Mouse (Mus musculus): ENCODE measurements around the gene Nfkbid.

Nfkbid gene

DNA sequence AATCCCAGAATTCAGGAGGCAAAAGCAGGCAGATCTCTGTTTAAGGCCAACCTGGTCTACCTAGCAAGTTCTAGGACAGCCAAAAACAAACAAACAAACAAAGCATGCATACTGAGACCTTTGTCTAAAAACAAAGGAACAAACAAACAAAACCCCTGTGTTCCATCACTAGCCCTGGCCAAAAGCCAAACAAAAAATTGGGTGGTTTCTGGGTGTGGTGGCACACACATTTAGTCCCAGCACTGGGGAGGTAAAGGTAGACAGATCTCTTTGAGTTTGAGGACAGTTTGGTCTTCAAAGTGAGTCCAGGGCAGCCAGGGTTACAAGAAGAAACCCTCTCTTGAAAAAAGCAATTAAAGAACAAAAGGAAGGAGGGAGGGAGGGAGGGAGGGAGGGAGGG lies 7.8 kb downstream of the Nfkbid start:
- DNase-seq (ENCODE audit: low spot score in 2 of 2) = no peak

DNA sequence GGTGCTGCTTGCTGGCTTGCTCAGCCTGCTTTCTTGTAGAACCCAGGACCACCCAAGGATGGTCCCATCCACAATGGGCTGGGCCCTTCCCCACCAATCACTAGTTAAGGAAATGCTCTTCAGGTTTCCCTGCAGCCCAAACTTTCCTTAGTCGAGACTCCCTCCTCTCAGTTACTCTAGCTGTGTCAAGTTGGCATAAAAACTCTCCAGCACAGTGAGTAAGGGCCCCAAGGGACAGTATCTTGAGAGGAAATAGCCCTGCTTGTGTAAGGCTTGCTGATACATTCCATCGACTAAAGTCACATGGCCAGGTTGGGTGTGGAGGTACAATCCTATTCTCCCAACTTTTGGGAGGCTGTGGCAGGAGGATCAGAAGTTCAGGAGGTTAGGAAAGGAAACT lies 8.7 kb downstream of the Nfkbid start:
- DNase-seq (ENCODE audit: low spot score in 2 of 2) = no peak

DNA sequence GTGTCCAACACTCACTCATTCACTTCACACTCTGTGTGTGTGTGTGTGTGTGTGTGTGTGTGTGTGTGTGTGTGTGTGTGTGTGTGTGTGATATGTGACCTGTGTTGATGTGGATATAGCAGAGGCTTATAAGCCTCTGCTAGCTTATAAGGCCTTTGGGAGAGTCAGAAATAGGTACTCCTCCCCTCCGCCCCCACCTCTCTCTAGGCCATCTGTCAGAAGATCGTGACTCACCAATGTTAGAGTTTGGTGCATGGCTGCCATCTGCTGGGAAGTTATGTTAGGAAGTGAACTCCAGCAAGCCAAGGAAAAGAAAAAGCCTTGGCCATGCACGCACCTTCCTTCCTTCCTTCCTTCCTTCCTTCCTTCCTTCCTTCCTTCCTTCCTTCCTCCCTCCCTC lies 10.3 kb downstream of the Nfkbid start:
- DNase-seq (ENCODE audit: low spot score in 2 of 2) = peak; percentile 75 to 93

DNA sequence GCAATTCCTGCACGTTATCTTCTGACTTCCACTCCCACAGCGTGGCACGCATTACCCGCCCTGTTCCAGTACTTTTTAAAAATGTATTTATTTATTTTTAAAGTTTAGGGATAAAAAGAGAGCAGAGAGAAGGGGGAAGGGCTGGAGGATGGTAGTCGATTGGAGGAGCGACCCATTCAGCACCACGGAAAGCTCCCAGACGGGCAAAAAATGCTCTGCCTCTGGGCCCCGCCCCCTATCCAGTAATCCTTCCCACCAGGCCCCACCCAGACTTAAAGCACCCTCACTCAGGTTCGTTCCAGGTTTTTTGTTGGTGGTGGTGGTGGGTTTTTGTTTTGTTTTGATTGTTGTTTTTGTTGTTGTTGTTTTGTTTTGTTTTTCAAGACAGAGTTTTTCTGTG lies 12.7 kb downstream of the Nfkbid start:
- DNase-seq (ENCODE audit: low spot score in 2 of 2) = no peak

DNA sequence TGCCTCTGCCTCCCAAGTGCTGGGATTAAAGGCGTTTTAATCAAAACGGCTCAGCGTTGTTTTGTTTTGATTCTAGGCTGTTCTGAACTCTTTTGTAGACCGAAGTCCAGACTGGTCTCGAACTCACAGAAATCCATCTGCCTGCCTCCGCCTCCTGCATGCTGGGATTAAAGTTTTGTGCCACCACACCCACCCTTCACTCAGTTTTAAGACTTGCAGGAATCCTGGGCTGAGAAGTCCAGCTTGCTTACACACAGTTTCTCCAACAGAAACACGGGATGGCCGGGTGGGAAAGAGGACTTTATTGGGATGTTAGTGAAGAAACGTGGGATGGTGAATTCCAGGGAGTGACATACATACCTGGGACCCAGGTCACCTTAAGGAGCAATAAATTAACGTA lies 13.2 kb downstream of the Nfkbid start:
- DNase-seq (ENCODE audit: low spot score in 2 of 2) = no peak

DNA sequence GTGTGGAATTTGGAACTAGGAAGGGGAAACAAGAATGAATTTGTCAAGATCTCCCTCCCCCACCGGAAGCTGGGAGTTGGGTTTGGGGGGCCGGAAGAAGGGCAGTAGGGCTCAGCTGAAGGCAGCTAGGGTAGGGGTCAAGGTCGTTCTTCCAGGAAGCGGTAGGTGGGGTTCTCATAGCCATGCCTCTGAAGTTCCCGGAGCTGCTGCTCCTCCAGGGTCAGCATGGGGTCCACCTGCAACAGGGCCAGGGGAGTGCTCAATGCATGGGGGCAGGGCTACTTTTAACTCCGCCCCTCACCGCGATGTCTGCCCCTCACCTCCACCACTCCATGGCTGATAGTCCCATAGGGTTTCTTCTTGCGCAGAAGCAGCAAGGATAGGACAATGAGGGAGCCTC lies 13.6 kb downstream of the Nfkbid start:
- DNase-seq (ENCODE audit: low spot score in 2 of 2) = no peak

DNA sequence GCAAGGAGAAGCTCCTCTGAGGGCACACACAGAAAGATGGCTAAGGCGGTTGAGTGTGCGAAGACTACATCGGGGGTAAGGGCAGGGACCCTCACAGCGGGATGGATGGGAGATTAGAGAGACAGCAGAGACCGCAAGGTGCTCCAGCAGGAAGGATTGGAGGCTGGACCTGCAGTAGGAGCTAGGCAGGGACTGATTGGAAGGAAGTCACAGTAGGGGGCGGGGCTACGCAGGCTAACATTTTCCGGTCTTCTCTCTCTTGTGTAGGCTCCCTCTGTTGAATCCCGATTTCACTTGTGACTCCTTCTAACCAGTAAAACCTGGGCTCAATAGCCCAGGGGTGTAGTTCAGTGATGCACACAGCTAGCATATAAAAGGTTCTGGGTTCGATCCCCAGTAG lies 15.3 kb downstream of the Nfkbid start:
- no peak for DNase-seq (ENCODE audit: low spot score in 2 of 2)

DNA sequence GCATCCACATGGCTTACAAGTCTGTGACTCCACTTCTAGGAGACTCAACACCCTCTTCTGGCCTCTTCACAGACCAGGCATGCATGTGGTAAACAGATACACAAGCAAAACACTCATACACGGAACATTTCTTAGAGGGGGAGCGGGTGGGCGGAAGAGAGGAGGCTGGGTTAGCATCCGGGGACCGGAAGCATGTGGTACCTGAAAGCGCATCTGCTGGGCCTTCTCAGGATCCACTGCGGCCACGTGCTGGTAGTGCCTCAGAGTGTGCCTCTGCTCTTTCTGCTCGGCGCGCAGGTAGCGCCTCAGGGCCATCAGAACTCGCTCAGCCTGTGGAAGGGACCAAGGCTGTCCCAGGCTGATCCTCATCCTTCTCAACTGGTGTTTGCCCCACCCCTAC lies 18.2 kb downstream of the Nfkbid start:
- no peak for DNase-seq (ENCODE audit: low spot score in 2 of 2)

DNA sequence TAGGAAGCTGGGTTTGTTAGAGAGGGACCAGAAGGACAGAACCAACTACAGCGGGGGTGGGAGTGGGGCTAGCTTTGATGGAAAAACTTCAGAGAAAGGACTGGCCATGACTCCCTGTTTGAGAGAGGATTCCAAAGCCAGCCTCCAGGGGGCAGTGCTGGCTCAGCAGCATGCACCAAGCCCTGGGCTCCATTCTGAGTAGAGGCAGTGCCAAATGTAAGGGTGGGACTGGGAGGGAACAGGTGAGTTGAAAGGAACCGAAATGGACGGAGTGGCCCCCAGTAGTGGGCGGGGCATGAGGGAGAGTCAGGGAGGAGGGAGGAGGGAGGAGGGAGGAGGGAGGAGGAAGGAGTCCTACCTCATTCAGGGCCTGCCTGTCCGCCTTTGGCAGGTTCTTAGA lies 19.2 kb downstream of the Nfkbid start:
- DNase-seq (ENCODE audit: low spot score in 2 of 2) = peak in 1 of 2 experiments; percentile 59

DNA sequence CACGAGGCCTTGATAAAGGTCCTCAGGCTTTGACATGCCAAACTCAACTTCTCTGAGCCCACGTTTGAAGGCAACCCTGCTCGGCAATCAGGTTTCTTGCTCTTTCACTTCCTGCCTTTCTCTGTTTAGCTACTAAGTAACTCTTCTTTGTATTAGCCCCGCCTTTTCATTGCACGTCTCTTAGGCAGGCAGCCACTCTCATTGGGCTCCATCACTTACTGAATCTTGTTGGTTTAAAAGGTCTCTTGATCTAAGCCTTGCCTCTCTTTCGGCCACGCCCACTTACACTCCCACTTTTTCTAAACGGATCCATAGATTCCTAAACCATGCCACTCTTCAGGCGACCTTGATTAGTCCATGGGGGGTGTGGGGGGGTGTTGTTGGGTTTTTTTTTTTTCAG lies 22.2 kb downstream of the Nfkbid start:
- DNase-seq (ENCODE audit: low spot score in 2 of 2) = no peak

DNA sequence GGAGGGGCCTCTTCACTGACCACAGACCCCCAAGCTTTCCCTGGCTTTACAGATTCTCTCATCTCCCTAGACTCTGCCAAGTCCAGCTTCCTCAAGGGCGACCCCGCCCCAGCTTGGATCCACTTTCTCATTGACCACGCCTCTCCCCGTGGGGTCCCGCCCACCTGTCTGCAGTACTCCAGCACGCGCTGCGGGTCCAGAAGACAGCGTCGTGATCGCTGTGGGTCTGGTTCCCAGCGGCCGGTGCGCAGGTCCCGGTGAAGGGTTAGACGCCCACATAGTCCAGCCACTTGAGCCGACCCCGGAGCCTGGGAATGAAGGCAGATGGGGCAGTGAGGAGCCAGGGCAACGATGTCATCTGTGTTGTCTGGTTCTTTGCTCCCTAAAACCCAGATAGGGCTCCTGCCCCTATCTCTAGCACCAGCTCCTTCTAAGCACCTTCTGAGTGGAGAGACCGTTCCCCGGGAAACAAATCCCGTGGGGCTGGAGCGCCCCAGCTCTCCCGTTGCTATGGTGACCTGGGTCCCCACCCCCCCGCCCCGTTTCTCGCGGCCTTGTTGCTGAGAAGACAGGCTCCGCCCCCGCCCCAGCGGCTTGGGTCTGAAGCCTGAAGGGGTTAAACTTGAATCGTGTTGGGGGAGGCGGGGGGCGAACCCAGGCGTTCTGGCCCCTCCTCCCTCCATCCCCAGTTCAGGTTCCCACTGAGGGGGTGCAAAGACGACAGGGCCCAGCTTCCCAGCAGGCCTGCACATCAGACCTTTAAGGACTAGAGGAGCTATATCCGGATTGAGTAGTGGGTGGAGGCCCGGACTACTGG lies 22.8 kb downstream of the Nfkbid start:
- peak in 1 of 2 experiments; percentile 80 for DNase-seq (ENCODE audit: low spot score in 2 of 2)

DNA sequence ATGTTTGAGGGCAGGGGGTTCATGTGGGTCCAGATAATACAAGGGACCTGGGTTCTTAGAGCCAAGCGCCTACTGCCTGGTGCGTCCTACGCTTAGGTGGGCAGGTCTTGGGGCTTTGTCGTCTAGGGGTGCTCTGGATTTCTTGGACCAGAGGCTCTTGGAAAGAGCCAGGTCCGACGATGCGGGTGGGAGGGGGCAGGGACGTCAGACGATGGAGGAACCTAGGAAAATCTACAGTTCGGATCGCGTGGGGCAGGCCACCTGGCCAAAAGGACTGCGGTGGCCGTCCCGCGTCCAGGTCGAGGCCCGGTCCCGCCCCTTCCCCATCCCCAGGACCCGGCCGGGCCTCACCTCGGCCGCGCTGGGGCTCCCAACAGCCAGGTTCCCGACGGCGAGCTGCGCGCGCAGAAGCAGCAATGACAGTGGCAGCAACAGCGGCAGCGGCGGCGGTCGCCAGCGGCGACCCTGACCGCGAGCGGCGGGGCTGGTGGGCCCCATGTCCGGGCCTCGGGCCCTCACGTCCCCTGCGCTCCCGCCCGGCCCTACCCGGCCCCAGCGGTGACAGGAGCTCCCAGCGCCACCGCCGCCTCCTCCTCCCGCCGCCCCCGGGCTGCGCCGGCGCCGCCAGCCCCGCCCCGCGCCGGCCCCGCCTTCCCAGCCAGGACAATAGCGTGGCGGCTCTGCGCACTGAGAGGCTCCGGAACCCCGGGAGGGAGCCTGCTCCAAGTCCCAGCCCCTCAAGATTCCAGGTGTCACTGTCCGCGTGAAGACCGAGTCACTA lies 23.6 kb downstream of the Nfkbid start, which contains the start of gene Aplp1:
TSS of gene Aplp1 (minus strand) at position 565 of the 781 bp plus-strand sequence.
- peak in 1 of 2 experiments; percentile 81 for DNase-seq (ENCODE audit: low spot score in 2 of 2)

DNA sequence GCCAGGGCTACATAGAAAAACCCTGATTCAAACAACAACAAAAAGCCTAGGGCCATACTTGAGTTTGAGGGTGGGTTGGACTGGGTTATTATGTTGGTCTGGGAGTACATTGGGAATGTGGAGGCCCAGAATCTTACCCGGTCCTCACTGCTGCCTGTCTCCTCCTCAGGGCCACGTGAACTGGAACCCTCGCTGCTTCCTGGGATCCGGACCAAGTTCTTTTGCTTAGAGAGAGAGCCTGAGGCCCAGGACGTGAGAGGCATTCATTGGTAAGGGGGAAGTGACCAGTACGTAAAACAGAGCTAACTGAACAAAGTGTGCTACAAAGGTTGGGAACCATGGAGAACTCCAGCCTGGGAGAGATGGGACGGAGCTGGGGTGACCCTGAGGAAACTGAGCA lies 28.7 kb downstream of the Nfkbid start:
- no peak for DNase-seq (ENCODE audit: low spot score in 2 of 2)

DNA sequence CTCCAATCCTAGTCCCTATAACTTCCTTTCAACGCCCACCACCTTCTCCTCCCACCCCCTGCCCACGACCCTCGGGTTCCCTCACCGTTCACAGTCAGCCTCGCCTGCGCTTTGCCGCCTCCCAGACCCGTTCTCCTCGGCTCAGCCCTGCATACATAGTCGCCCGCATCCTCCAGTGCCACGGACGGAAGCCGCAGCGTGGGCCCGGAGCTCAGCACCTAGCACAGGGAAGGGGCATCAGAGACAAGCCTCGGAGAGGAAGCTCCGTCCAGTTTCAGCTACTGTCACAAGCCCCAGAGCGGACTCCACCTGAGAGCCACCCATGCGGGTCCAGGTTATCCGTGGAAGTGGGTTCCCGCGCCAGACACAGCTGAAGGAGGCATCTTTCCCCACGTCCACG lies 31.8 kb downstream of the Nfkbid start:
- DNase-seq (ENCODE audit: low spot score in 2 of 2) = no peak

DNA sequence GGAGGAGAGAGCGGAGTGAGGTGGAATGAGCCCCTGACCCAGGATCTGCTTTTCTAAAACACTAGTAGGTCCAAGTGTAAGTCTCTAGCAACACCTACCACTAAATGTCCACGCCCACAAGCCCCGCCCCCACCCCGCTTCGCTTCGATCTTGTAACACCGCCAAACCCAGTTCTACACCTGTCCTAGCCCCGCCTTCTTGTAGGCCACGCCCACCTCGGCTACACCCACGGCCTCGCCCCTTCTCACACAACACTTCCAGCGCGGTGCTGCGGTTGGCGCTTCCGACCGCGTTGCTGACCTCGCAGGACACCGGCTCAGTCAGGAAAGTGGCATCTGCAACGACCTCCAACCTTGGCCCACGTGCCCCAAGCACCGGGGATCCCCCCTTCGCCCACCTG lies 32.2 kb downstream of the Nfkbid start:
- no peak for DNase-seq (ENCODE audit: low spot score in 2 of 2)

DNA sequence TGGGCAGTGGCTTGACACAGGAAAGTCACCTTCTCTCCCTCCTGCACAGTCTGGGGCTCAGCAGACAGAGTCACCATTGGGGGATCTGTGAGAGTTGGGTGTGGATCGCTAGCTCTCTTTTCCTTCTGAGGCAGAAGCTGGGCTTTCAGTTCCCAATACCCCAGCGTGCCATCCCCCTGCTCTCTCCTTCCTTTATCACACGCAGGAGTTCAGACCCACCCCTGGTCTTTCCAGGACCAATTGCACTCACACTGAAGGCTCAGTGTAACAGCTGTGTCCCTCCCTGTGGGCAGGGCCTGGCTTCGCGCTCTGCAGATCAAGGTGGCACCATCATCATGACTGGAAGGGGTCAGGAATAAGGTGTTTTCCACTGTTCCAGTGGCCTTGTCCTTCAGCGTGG lies 32.7 kb downstream of the Nfkbid start:
- DNase-seq (ENCODE audit: low spot score in 2 of 2) = no peak

DNA sequence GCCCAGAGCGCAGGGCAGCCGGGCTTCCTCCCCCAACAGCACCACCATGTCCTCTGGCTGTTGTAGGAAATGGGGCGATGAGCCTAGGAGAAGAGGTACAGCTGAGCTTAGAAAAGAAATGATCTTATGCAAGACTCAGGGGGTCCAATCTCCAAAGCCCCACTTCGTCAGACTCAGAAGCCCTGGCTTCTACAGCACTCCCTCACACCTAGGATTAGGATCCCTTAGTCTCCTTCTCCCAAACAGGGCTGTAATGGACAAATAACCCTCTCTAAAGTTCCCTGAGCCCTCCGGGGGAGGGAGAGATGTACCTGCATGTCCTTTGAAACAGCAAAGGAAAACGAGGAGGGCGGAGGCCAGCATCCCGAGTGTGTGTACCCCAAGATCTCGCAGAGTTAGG lies 35.0 kb downstream of the Nfkbid start:
- DNase-seq (ENCODE audit: low spot score in 2 of 2) = no peak

DNA sequence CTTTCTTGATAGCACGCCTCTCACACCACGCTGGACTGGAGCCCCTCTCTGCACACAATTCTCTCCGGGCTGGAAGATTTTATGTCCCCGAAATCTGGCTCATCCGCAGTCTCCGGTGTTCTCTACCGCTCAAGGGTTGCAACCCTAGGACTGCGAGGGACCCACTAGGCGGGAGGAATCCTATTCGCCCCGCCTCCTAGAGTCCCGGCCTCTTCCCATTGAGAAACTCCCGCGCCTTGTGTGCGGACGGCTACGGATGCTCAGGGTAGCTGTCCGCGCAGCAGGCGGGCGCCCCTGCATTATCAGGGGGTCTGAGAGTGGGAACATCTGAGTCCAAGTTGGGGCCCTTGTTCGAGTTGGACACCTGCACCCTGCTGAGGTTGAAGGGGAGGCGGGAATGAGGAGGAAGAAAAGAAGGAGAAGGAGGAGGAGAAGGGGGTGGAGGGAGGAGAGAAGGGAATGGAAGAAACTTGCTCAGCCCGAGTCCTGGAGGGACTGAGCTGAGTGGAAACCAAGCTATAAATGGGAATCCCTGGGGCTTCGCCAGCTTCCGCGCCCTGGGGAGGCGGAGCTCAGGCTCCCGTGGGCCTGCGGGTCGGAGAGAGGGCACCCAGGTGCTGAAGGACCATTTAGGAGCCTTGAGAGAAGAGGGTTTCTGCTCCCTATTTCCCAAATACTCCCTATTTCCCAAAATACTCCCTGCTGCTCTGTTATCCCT lies 35.5 kb downstream of the Nfkbid start:
- no peak for DNase-seq (ENCODE audit: low spot score in 2 of 2)

DNA sequence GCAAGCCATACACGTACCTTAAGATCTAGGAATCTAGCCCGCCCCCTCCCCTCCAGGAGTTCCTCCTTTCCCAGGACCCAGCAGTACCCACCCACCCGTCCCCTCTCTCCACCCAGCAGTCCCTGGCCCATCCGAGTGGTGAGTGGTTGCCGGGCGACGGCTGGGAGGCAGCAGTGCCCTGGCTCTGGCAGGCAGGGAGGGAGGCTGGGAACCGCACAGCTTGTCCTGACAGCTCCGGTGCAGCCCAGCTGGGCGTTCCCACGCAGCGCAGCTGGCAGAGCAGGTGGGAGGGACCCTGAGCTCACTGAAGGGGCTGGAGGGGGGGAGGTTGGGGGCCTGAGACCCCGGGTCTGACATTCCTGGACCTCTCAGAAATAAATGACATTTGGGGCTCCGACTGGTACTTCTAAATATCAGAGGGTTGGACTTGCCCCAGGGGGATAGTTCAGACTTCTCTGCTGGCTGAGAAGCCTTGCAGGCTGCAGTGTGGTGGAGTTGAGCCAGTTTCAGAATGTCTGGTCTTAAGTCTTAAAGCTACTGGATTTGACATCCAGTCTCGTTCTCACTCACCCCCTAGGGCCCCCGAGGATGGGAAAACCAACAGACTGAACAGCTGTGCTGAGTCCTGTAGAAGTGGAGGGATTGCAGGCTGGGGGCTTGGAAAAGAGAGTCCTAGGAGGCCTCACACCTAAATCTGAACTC lies 36.2 kb downstream of the Nfkbid start, which contains the start of the genes Kirrel2 and Nphs1:
TSS of gene Kirrel2 (minus strand) at position 62 of the 702 bp plus-strand sequence.
TSS of gene Nphs1 (plus strand) at position 687 of the 702 bp plus-strand sequence.
- peak in 1 of 2 experiments; percentile 60 for DNase-seq (ENCODE audit: low spot score in 2 of 2)

DNA sequence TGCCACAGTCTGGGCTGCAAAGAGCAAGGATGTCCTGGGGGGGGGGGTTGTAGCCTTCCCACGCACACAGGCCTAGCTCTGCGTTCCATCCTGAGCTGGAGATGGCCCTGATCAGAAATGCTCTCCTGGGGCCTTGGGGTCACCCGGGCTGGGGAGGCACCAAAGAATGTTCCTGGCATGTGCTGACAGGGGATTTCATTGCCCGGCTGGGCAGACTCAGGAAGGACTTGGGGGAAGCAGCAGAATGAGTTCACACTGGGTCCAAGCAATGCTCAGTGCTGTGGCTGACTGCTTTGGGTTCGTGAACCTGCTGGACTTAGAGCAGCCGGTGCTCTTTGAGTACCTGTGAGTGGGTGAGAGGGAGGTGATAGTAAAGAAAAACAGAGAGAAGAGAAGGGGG lies 38.0 kb downstream of the Nfkbid start:
- no peak for DNase-seq (ENCODE audit: low spot score in 2 of 2)

DNA sequence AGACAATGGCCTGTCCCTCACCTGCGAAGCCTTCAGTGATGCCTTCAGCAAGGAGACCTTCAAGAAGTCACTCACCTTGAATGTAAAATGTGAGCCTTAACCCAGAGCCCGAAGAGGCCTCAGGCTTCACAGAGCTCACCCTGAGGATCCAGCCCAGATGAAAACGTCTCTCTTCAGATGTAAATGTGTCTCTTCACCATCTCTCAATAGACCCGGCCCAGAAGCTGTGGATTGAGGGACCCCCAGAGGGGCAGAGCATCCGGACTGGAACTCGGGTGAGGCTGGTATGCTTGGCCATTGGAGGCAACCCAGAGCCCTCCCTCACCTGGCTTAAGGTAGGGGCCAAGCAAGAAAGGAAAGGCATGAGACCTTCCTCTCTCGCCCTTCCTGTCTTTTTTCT lies 42.0 kb downstream of the Nfkbid start:
- DNase-seq (ENCODE audit: low spot score in 2 of 2) = no peak

DNA sequence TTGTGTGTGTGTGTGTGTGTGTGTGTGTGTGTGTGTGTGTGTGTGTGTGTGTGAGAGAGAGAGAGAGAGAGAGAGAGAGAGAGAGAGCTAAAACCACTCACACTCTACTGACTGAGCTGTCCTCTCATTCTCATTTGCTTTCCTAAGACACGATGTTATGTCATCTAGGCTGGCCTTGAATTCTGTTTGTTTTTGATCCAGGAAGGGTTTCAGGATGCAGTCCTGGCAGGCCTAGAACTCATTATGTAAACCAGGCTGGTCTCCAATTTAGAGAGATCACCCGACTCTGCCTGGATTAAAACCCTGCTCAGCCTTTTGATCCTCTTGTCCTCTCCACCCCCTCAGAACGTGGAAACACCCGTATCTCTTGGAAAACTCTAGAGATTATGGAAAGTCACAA lies 42.5 kb downstream of the Nfkbid start:
- DNase-seq (ENCODE audit: low spot score in 2 of 2) = no peak
